Mouse (Mus musculus): Measurements from ENCODE around the gene Helz. TPM values are rescaled to one million over a fixed set of nuclear protein-coding genes. Genes with fewer than 3 reads are reported as not detected.

Gene Helz
- total and polyA plus RNA-seq, 2 experiments from 2014 or later: 8.1 to 13.6 TPM

- no peak for ATAC-seq
- no peaks in the 10 kb centered on the region for H3K9me3 ChIP-seq (ENCODE audit: low read length)
- H3K27me3 ChIP-seq (ENCODE audit: insufficient read depth, low read length): no peaks in the 10 kb centered on the region
- WGBS: 79% methylated on average over 6 of the region's 6 CpGs
- H3K27ac ChIP-seq (ENCODE audit: low read depth, low read length): no peak overlapping the region; the same call in 1 of the 2 replicates
- H3K4me2 ChIP-seq (ENCODE audit: low read depth): no peak overlapping the region
- DNase-seq: no peak
- H3K9ac ChIP-seq: no peak overlapping the region
- no peaks in the 10 kb centered on the region for H3K4me1 ChIP-seq (ENCODE audit: insufficient read depth)
- peaks cover 30% of the 10 kb centered on the region for H3K36me3 ChIP-seq (ENCODE audit: insufficient read depth)
- no peak for TF ChIP-seq CTCF (IDR thresholded peaks at IDR 0.05; ENCODE audit: low read depth)
- no peak overlapping the region for H3K4me3 ChIP-seq (ENCODE audit: low read depth, low read length)
These were observed 102.8 kb downstream of the Helz start for GRCm38 (mm10) chr11:107650422-107651051.

GRCm38 (mm10) chr11:107651391-107651790 is 103.7 kb downstream of the Helz start:
- Histone ChIP-seq H3K36me3 (ENCODE audit: insufficient read depth) (peaks cover 33% of the 10 kb centered on the region), H3K27me3 (ENCODE audit: insufficient read depth, low read length) (no peaks in the 10 kb centered on the region), H3K27ac (ENCODE audit: low read depth, low read length) (no peak overlapping the region), H3K4me2 (ENCODE audit: low read depth) (no peak overlapping the region), H3K9me3 (ENCODE audit: low read length) (no peaks in the 10 kb centered on the region), H3K4me1 (ENCODE audit: insufficient read depth) (no peaks in the 10 kb centered on the region), H3K4me3 (ENCODE audit: low read depth, low read length) (no peak overlapping the region), H3K9ac (no peak overlapping the region)
- ATAC-seq (no peak), DNase-seq (peak; percentile 3)
- TF ChIP-seq CTCF (IDR thresholded peaks at IDR 0.05; ENCODE audit: low read depth): no peak
- 50% methylated on average over 7 of the region's 7 CpGs for WGBS

GRCm38 (mm10) chr11:107652137-107652536 is 104.4 kb downstream of the Helz start:
- H3K4me1 ChIP-seq (ENCODE audit: insufficient read depth): no peaks in the 10 kb centered on the region
- DNase-seq: no peak
- no peaks in the 10 kb centered on the region for H3K9me3 ChIP-seq (ENCODE audit: low read length)
- no peak overlapping the region for H3K27ac ChIP-seq (ENCODE audit: low read depth, low read length)
- no peak overlapping the region for H3K4me2 ChIP-seq (ENCODE audit: low read depth)
- no peak for TF ChIP-seq CTCF (IDR thresholded peaks at IDR 0.05; ENCODE audit: low read depth)
- H3K4me3 ChIP-seq (ENCODE audit: low read depth, low read length): no peak overlapping the region
- no peak overlapping the region for H3K9ac ChIP-seq
- WGBS: 45% methylated on average over 8 of the region's 8 CpGs
- ATAC-seq: no peak
- H3K27me3 ChIP-seq (ENCODE audit: insufficient read depth, low read length): no peaks in the 10 kb centered on the region
- H3K36me3 ChIP-seq (ENCODE audit: insufficient read depth): peaks cover 32% of the 10 kb centered on the region

DNA sequence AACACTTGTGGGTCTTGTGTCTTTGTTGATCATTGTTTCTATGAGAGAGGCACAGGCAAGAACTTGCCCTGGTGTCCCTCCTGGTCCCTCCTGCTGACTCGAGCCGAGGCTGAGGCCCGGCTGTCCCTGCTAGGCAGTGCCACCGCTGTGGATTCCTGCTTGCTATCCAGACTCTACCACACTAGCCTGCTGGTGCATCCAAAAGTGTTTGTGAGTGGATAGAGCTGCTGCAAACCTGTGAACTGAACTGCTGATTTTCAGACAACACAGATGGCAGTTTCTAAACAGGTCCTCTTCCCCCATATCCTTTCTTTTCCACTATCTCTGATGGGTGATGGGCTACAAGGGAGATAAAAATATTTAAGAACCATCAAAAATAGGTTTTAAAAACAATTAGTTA is 107.8 kb downstream of the Helz start:
- no peaks in the 10 kb centered on the region for H3K4me1 ChIP-seq (ENCODE audit: insufficient read depth)
- peaks cover 12% of the 10 kb centered on the region; the same call in 1 of the 2 replicates for H3K36me3 ChIP-seq (ENCODE audit: insufficient read depth)
- H3K4me3 ChIP-seq (ENCODE audit: low read depth, low read length): no peak overlapping the region
- no peak overlapping the region for H3K4me2 ChIP-seq (ENCODE audit: low read depth)
- DNase-seq: no peak
- no peak for ATAC-seq
- H3K27ac ChIP-seq (ENCODE audit: low read depth, low read length): no peak overlapping the region
- H3K27me3 ChIP-seq (ENCODE audit: insufficient read depth, low read length): no peaks in the 10 kb centered on the region
- WGBS: 87% methylated on average over 4 of the region's 4 CpGs
- no peaks in the 10 kb centered on the region for H3K9me3 ChIP-seq (ENCODE audit: low read length)
- no peak for TF ChIP-seq CTCF (IDR thresholded peaks at IDR 0.05; ENCODE audit: low read depth)
- H3K9ac ChIP-seq: no peak overlapping the region

DNA sequence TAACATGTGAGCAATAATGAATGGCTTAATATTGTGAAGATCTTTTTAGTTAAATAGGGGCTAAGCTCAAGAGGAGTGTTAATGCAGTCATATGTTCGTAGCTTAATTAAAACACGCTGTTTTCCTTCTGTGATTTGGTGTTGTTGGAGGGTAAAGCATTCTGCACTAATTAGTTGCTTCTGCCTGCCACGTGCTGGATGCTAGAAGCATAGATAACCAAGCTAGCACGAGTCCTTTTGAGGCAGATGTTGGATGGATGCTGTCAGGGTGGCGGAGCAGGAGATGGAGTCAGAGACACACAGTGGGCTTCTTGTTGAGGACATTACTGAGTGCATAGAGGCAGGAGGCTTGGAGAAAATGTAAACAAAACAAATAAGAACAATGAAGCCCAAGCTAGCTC is 109.4 kb downstream of the Helz start:
- H3K4me1 ChIP-seq (ENCODE audit: insufficient read depth): no peaks in the 10 kb centered on the region
- no peak for TF ChIP-seq CTCF (IDR thresholded peaks at IDR 0.05; ENCODE audit: low read depth)
- no peaks in the 10 kb centered on the region for H3K9me3 ChIP-seq (ENCODE audit: low read length)
- no peaks in the 10 kb centered on the region for H3K27me3 ChIP-seq (ENCODE audit: insufficient read depth, low read length)
- H3K4me2 ChIP-seq (ENCODE audit: low read depth): no peak overlapping the region
- ATAC-seq (peak; percentile 36; the same call in 1 of the 2 replicates), DNase-seq (peak; percentile 19)
- H3K4me3 ChIP-seq (ENCODE audit: low read depth, low read length): no peak overlapping the region
- peaks cover 12% of the 10 kb centered on the region; the same call in 1 of the 2 replicates for H3K36me3 ChIP-seq (ENCODE audit: insufficient read depth)
- WGBS: 35% methylated on average over 5 of the region's 5 CpGs
- H3K27ac ChIP-seq (ENCODE audit: low read depth, low read length): no peak overlapping the region
- no peak overlapping the region for H3K9ac ChIP-seq

DNA sequence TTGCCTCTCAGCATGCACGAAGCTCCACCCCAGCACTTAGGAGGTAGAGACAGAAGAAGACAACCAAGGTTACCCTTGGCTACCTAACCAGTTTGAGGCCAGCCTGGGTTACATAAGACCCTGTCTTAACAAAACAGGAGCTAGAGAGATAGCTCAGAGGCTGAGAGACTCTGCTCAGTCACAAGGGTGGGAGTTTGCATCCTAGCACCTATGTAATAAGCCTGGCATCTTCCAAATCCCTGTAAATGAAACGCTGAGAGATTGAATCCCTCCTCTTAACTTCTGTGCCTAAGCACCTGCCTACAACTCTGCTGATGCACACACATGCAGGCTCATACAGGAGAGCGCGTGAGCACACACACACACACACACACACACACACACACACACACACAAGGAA is 112.7 kb downstream of the Helz start:
- WGBS: 88% methylated on average over 4 of the region's 4 CpGs
- Histone ChIP-seq H3K27ac (ENCODE audit: low read depth, low read length) (no peak overlapping the region), H3K4me3 (ENCODE audit: low read depth, low read length) (no peak overlapping the region), H3K4me1 (ENCODE audit: insufficient read depth) (no peaks in the 10 kb centered on the region), H3K9ac (no peak overlapping the region), H3K4me2 (ENCODE audit: low read depth) (no peak overlapping the region), H3K27me3 (ENCODE audit: insufficient read depth, low read length) (no peaks in the 10 kb centered on the region), H3K9me3 (ENCODE audit: low read length) (no peaks in the 10 kb centered on the region), H3K36me3 (ENCODE audit: insufficient read depth) (peaks cover 20% of the 10 kb centered on the region)
- ATAC-seq (no peak), DNase-seq (no peak)
- TF ChIP-seq CTCF (IDR thresholded peaks at IDR 0.05; ENCODE audit: low read depth): no peak

GRCm38 (mm10) chr11:107662666-107663065 is 114.9 kb downstream of the Helz start:
- no peak overlapping the region for H3K4me2 ChIP-seq (ENCODE audit: low read depth)
- H3K9me3 ChIP-seq (ENCODE audit: low read length): no peaks in the 10 kb centered on the region
- no peak overlapping the region for H3K9ac ChIP-seq
- no peak overlapping the region for H3K4me3 ChIP-seq (ENCODE audit: low read depth, low read length)
- no peak overlapping the region for H3K27ac ChIP-seq (ENCODE audit: low read depth, low read length)
- no peaks in the 10 kb centered on the region for H3K4me1 ChIP-seq (ENCODE audit: insufficient read depth)
- H3K36me3 ChIP-seq (ENCODE audit: insufficient read depth): peaks cover 31% of the 10 kb centered on the region
- WGBS: 69% methylated on average over 5 of the region's 5 CpGs
- ATAC-seq: no peak
- no peak for DNase-seq
- TF ChIP-seq CTCF (IDR thresholded peaks at IDR 0.05; ENCODE audit: low read depth): no peak
- no peaks in the 10 kb centered on the region for H3K27me3 ChIP-seq (ENCODE audit: insufficient read depth, low read length)
